Mouse (Mus musculus) brain, embryonic 14.5 days (tissue): ENCODE measurements at regions not wholly inside any gene's neighbourhood (a gene's known extent, or its start where the extent isn't known, plus 50 kb on each side); places are given as distances from the start of the nearest gene placed in this dataset.

Experiments
- CTCF ChIP-seq: fragments of 200-500 bp; IDR thresholded peaks from 2 replicates; pipeline ENCODE4 v1.5.1; 2012; ENCODE audit warnings: inconsistent platforms, mild to moderate bottlenecking, moderate library complexity, borderline replicate concordance; ENCODE audit not compliant: insufficient read depth, insufficient read length; ENCODE audit errors: extremely low read depth
- POLR2A ChIP-seq: fragments of 200-500 bp; IDR thresholded peaks from 2 replicates; pipeline ENCODE4 v1.6.1; 2012; ENCODE audit warnings: mild to moderate bottlenecking, inconsistent platforms, borderline replicate concordance; ENCODE audit not compliant: poor library complexity, insufficient read depth, insufficient read length, severe bottlenecking; ENCODE audit errors: extremely low read depth

DNA sequence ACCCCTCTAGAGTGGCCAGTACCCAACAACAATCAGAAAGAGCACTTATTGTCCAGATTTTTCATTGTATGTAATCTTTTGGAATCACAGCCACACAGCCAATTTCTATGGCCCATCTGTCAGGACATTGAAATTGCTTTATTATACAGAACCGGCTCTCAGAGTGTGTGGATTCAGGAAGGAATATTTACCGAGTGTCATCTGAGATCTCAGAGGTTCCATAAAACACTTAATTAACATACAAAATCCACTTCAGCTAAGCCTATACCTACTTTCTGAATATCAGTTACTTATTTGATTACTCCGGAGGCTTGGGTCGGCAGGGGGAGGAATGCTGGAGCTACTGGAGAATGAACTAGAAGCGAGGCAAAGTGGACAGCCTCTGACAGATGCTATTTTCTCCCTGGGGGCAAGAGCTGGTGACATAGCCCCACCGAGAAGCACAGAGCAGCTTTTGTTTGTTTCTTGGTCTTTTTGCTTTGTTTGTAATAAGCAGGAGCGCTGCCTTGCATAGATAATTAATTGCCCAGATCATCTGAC is 545.6 kb downstream of the Tmem38b start:
- no peak for TF ChIP-seq CTCF
- TF ChIP-seq POLR2A: no peak
